Mouse (Mus musculus): ENCODE measurements at regions not wholly inside any gene's neighbourhood (a gene's known extent, or its start where the extent isn't known, plus 50 kb on each side); places are given as distances from the start of the nearest gene placed in this dataset.

DNA sequence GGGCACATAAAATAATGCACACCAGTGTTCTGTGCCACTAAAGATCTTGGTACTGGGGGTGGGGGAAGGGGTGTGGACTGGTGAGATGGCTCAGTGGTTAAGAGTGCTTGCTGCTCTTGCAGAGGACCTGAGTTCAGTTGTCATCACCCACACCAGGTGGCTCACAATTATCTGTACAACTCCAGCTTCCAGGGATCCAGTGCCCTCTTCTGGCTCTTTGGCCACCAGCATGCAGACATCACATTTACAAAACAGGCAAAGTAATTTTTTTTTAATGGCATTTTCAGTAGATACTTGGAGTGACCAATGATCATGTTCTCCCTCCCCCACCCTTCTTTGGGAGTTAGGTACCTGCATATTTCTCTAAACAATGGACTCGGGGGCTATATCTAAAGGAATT, 53.8 kb upstream of the Jak1 start:
- TF ChIP-seq GATA1 (IDR thresholded peaks at IDR 0.05; ENCODE audit: borderline replicate concordance, low read length), result no peak
- TF ChIP-seq FLI1 (IDR thresholded peaks at IDR 0.05; ENCODE audit: low read length), result no peak

Measured in megakaryocyte, embryonic 14.5 days (primary cell).